Mouse (Mus musculus) forelimb bud, embryonic 11.5 days (tissue): ENCODE results near the gene Ntf5.
A peak's percentile ranks its signal among the peaks of the same experiment; 100 is the strongest.
"Not testable (repeated sequence)": the region's sequence is repeated elsewhere in the genome, so short reads cannot be mapped to it uniquely, and the experiment has no call there.

Experiments
- DNase-seq: peaks from one replicate; pipeline ENCODE4 v3.0.0-alpha.2; 2012; ENCODE audit warnings: low read depth, low spot score

Gene Ntf5

GRCm38 (mm10) chr7:45461781-45462180, 48.3 kb downstream of the Ntf5 start:
- no peak for DNase-seq

- no peak for DNase-seq
Observed at GRCm38 (mm10) chr7:45462325-45462724, 48.8 kb downstream of the Ntf5 start.

- not testable (repeated sequence) for DNase-seq
Observed at GRCm38 (mm10) chr7:45462868-45463267, 49.4 kb downstream of the Ntf5 start.

GRCm38 (mm10) chr7:45463987-45464778, 50.7 kb downstream of the Ntf5 start:
- DNase-seq = no peak

- DNase-seq = no peak
Observed at GRCm38 (mm10) chr7:45465112-45465511, 51.6 kb downstream of the Ntf5 start.

- DNase-seq = no peak
Observed at GRCm38 (mm10) chr7:45465549-45465948, 52.1 kb downstream of the Ntf5 start.

- peak; percentile 96 for DNase-seq
Observed at GRCm38 (mm10) chr7:45466283-45467089, 53.0 kb downstream of the Ntf5 start, which contains the start of gene Bax. Bax (minus strand) TSS chr7:45466898.
